Mouse (Mus musculus) liver, embryonic 16.5 days (tissue): ENCODE measurements around the gene Olfr1347. TPM values are rescaled to one million over a fixed set of nuclear protein-coding genes. Genes with fewer than 3 reads are reported as not detected.

ENCODE experiments used
- ATAC-seq: fragments of 200-750 bp; cut with Nextera tagmentation; 2 replicates; pipeline ENCODE4 v1.8.0; 2017; ENCODE audit warnings: low read depth, mild to moderate bottlenecking, moderate number of reproducible peaks, moderate library complexity
- H3K27ac ChIP-seq: fragments of 300-500 bp; sonication (generic); 2 replicates; pipeline ENCODE4 v1.5.1; 2014; ENCODE audit warnings: mild to moderate bottlenecking, low read length
- H3K27me3 ChIP-seq: fragments of 300-500 bp; sonication (generic); 2 replicates; pipeline ENCODE4 v1.6.1; 2014; ENCODE audit warnings: low read depth, low read length, mixed read lengths; ENCODE audit not compliant: control insufficient read depth, insufficient read depth
- H3K36me3 ChIP-seq: fragments of 300-500 bp; sonication (generic); 2 replicates; pipeline ENCODE4 v1.6.1; 2014; ENCODE audit warnings: mild to moderate bottlenecking; ENCODE audit not compliant: control insufficient read depth, insufficient read depth
- H3K4me1 ChIP-seq: fragments of 300-500 bp; sonication (generic); 2 replicates; pipeline ENCODE4 v1.6.1; 2014; ENCODE audit warnings: low read depth, low read length, mixed read lengths; ENCODE audit not compliant: control insufficient read depth
- H3K4me2 ChIP-seq: fragments of 300-500 bp; sonication (generic); 2 replicates; pipeline ENCODE4 v1.6.1; 2014; ENCODE audit warnings: low read depth, low read length, mixed read lengths
- H3K4me3 ChIP-seq: fragments of 300-500 bp; sonication (generic); 2 replicates; pipeline ENCODE4 v1.5.1; 2014; ENCODE audit warnings: low read depth, mild to moderate bottlenecking, low read length
- H3K9ac ChIP-seq: fragments of 300-500 bp; sonication (generic); 2 replicates; pipeline ENCODE4 v1.6.1; 2014; ENCODE audit warnings: low read depth, low read length
- H3K9me3 ChIP-seq: fragments of 300-500 bp; sonication (generic); replicated peaks from 2 replicates; pipeline ENCODE4 v1.6.1; 2016; ENCODE audit warnings: low read length; ENCODE audit not compliant: control insufficient read depth
- WGBS: fragments of 180-500 bp; shearing (Covaris S2); extraction: QIAGEN DNeasy Blood & Tissue Kit; methylation state at CpG from one replicate; pipeline ENCODE4 v1.1.7; 2014; ENCODE audit not compliant: insufficient replicate concordance; 5-methylcytosine and 5-hydroxymethylcytosine counted together
- polyA plus RNA-seq: library from polyadenylated mRNA; unstranded; fragments of >200 nt; fragmentation: Nextera tagmentation; extraction: Ambion mirVana; gene quantifications from 2 replicates; pipeline ENCODE4 v1.2.1, GENCODE M21; 2015

Gene Olfr1347
- polyA plus RNA-seq, 1 experiment from 2014 or later, result not detected

GRCm38 (mm10) chr7:6456399-6456798 lies 43.2 kb downstream of the Olfr1347 start:
- Histone ChIP-seq H3K4me3 (no peak overlapping the region), H3K27ac (no peak overlapping the region), H3K9ac (no peak overlapping the region), H3K27me3 (no peaks in the 10 kb centered on the region), H3K4me1 (no peaks in the 10 kb centered on the region), H3K9me3 (no peaks in the 10 kb centered on the region), H3K4me2 (no peak overlapping the region), H3K36me3 (no peaks in the 10 kb centered on the region)
- WGBS, result 22% methylated on average over 3 of the region's 3 CpGs
- ATAC-seq, result no peak

DNA sequence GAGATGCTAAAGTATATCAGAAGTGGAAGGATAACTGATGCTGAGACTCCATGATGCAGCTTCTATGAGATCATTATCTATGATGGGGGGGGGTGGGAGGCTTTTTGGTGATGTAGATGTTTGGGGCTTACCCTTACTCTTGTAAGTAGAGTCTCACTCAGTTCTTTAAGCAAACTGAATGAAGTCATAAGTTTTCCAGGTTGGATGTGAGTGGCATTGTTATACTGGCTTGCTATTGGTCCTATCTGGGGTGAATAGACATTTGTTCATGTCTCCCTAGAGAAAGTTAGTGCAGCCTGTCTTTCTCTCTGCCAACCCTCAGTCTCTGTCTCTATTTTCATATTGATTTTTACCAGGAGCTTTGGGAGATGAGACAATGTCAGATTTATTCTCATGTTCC lies 43.7 kb downstream of the Olfr1347 start, which contains the start of gene Olfr1336:
Gene Olfr1336 (plus strand): TSS at position 301 of the 400 bp plus-strand sequence.
- Histone ChIP-seq H3K27ac (no peak within 1 kb of the TSS), H3K27me3 (no peaks in the 10 kb centered on the region), H3K9ac (no peak within 1 kb of the TSS), H3K4me3 (no peak within 1 kb of the TSS), H3K9me3 (no peaks in the 10 kb centered on the region), H3K4me1 (no peaks in the 10 kb centered on the region), H3K4me2 (no peak within 1 kb of the TSS), H3K36me3 (no peaks in the 10 kb centered on the region)
- ATAC-seq, result no peak

- Histone ChIP-seq H3K36me3 (no peaks in the 10 kb centered on the region), H3K9ac (no peak overlapping the region), H3K27me3 (no peaks in the 10 kb centered on the region), H3K4me1 (no peaks in the 10 kb centered on the region), H3K9me3 (no peaks in the 10 kb centered on the region), H3K4me2 (no peak overlapping the region), H3K4me3 (no peak overlapping the region), H3K27ac (no peak overlapping the region)
- ATAC-seq, result no peak
- 29% methylated on average over 5 of the region's 5 CpGs for WGBS
Measured at GRCm38 (mm10) chr7:6447771-6448170, 51.8 kb downstream of the Olfr1347 start.

- Histone ChIP-seq H3K27ac (no peak overlapping the region), H3K4me2 (no peak overlapping the region), H3K27me3 (no peaks in the 10 kb centered on the region), H3K4me3 (no peak overlapping the region), H3K9ac (no peak overlapping the region), H3K4me1 (no peaks in the 10 kb centered on the region), H3K9me3 (no peaks in the 10 kb centered on the region), H3K36me3 (no peaks in the 10 kb centered on the region)
- 58% methylated on average over 2 of the region's 2 CpGs for WGBS
- ATAC-seq, result no peak
Measured at GRCm38 (mm10) chr7:6441173-6441572, 58.4 kb downstream of the Olfr1347 start.

- WGBS, result 43% methylated on average over 3 of the region's 3 CpGs
Measured at GRCm38 (mm10) chr7:6438388-6438787, 61.2 kb downstream of the Olfr1347 start, which contains the start of gene Olfr1344. Gene Olfr1344 (plus strand): TSS chr7:6438688.

More at GRCm38 (mm10) chr7:6438388-6438787, 61.2 kb downstream of the Olfr1347 start, which contains the start of gene Olfr1344:
- ATAC-seq, result no peak
- Histone ChIP-seq H3K9me3 (no peaks in the 10 kb centered on the region), H3K27me3 (no peaks in the 10 kb centered on the region), H3K4me3 (no peak within 1 kb of the TSS), H3K4me2 (no peak within 1 kb of the TSS), H3K9ac (no peak within 1 kb of the TSS), H3K36me3 (no peaks in the 10 kb centered on the region), H3K27ac (no peak within 1 kb of the TSS), H3K4me1 (no peaks in the 10 kb centered on the region)

Other genes with a start within 250 kb of the Olfr1347 start
- not detected in 2 replicates for gene Epp13, start 247.0 kb downstream of the Olfr1347 start, polyA plus RNA-seq
- gene Zfp667, start 213.2 kb downstream of the Olfr1347 start, polyA plus RNA-seq, result 3.6 and 4.4 TPM in 2 replicates
- gene Zfp583, start 168.5 kb downstream of the Olfr1347 start, polyA plus RNA-seq, result 0.45 and 0.89 TPM in 2 replicates
- gene Gm3854, start 156.0 kb downstream of the Olfr1347 start, polyA plus RNA-seq, result 0.11 and 0.13 TPM in 2 replicates
- 0.84 TPM in 2 replicates for gene Zfp78, start 136.5 kb downstream of the Olfr1347 start, polyA plus RNA-seq
- 1.2 and 1.3 TPM in 2 replicates for gene Zfp28, start 116.5 kb downstream of the Olfr1347 start, polyA plus RNA-seq
- not detected in 2 replicates for gene Smim17, start 101.0 kb downstream of the Olfr1347 start, polyA plus RNA-seq
- not detected in 2 replicates for gene Gm20715, start 89.5 kb downstream of the Olfr1347 start, polyA plus RNA-seq
- not detected in 2 replicates for gene Olfr1344, start 61.1 kb downstream of the Olfr1347 start, polyA plus RNA-seq
- gene Olfr1336, start 43.6 kb downstream of the Olfr1347 start, polyA plus RNA-seq, result not detected in 2 replicates
- not detected in 2 replicates for gene Olfr1346, start 32.7 kb downstream of the Olfr1347 start, polyA plus RNA-seq
- gene Olfr5, start 12.8 kb downstream of the Olfr1347 start, polyA plus RNA-seq, result not detected in 2 replicates
- gene Olfr1348, start 9.0 kb upstream of the Olfr1347 start, polyA plus RNA-seq, result not detected in 2 replicates
- not detected in 2 replicates for gene Olfr1349, start 23.2 kb upstream of the Olfr1347 start, polyA plus RNA-seq
- not detected in 2 replicates for gene Olfr1350, start 65.1 kb upstream of the Olfr1347 start, polyA plus RNA-seq
- 1.5 and 1.7 TPM in 2 replicates for gene Zim1, start 196.7 kb upstream of the Olfr1347 start, polyA plus RNA-seq
- gene Peg3, start 230.7 kb upstream of the Olfr1347 start, polyA plus RNA-seq, result 54.7 and 61.1 TPM in 2 replicates
- 1.7 and 2.0 TPM in 2 replicates for gene Usp29, start 230.8 kb upstream of the Olfr1347 start, polyA plus RNA-seq